Mouse (Mus musculus) thymus, postnatal 25 days (tissue): ENCODE measurements at regions not wholly inside any gene's neighbourhood (a gene's known extent, or its start where the extent isn't known, plus 50 kb on each side); places are given as distances from the start of the nearest gene placed in this dataset.

ENCODE experiments used
- DNase-seq: peaks from one replicate; pipeline ENCODE4 v3.0.0; 2022

DNA sequence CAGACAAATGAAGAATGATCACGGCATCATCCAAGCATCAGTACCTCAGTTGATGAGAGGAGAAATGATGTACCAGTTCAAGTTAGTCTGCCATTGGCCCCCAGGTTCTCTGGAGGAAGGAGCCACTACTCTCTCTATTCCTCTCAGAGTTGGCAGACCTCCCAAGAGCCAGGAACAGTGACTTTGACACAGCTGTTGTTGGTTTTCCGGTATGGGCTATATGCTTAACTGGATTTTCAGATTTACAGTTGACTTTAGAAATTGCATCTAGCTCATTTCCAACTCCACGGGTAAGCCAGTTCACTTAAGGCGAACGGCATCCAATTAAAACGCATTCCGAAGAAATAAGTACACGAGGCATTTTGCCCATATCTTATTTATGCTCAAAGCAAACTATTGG, 182.9 kb upstream of the Ppargc1a start:
- DNase-seq: no peak

GRCm38 (mm10) chr5:51740893-51741292, 173.4 kb upstream of the Ppargc1a start:
- DNase-seq: no peak

GRCm38 (mm10) chr5:51730241-51730640, 162.7 kb upstream of the Ppargc1a start:
- no peak for DNase-seq

- DNase-seq: no peak
Measured at GRCm38 (mm10) chr5:51729771-51730170, 162.2 kb upstream of the Ppargc1a start.

DNA sequence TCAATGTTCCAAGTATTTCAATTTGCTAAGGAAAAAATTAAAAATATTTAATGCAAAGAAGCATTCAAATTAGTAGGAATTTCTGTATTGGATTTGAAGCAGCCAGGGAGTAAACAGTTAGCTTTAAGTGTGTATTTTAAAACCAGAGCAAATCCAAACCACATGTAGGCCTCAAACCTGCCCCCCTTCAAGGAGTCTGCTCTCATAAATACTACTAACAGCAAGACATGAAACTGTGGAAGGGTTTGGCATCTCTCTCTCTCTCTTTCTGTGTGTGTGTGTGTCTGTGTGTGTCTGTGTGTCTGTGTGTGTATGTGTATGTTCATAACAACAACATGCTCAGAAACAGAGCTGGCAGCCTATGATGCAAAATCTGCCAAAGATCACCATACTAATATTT, 159.2 kb upstream of the Ppargc1a start:
- DNase-seq: no peak

- DNase-seq: no peak
Measured at GRCm38 (mm10) chr5:51718911-51719310, 151.4 kb upstream of the Ppargc1a start.

DNA sequence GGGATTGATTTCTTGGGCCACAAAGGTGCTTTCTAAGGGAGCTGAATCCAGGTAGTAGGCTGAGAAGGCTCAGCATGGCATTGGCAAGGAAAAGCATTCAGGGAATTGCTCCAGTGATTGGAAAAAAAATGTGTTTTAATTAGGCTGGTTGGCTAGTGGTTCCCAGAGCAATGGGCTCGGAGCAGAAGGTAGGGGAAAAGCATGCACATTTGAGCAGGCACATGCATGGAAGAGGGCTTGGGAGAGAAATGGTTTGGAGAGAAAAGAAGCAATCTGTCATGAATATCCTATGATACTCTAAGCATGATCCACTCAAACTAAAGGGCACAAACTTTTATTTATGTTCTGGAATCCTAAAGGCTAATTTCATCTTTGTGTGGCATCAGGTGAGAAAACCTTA, 150.9 kb upstream of the Ppargc1a start:
- no peak for DNase-seq

- no peak for DNase-seq
Measured at GRCm38 (mm10) chr5:51711860-51712560, 144.5 kb upstream of the Ppargc1a start.

DNA sequence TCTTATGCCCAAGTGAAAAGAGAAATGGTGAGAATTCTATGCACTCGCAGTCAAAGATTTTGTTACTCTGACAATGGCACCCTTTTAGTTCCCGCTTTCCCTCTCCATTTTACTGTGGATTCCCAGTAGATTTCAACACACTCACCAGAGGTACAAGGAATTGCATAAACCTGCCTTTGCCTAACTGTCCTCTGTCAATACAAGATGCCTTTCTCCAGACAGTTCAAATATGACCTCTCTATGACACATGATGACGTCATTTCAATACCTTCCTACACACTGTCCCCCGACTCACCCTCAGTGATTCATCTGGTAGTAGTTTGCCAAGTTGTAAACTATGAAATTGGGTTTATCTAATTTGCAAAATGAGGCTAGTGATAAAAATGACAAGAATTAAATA, 143.1 kb upstream of the Ppargc1a start:
- DNase-seq: no peak

DNA sequence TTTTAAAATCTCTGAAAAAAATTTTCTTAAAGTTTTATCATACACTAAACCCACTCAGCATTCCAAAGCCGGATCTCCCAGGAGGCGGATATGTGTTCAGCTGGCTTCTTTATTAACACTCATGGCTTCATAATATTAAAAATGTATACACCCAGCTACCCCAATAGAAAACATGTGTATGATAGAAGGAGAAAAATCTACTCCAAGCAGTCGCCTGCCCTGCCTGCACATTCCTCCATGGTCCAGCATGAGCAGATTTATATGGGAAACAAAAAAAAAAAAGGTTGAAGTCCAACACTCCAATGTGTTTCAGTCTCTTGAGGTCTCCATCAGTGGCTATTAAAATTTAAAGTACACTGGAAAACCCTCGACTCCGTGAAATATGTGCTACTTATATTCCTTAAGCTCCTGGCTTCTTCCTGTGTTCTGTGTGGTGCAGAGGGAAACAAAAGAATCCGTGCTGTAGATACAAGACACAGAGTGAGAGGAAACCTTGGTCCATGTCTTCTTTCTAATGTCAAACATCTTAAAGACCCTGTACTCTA, 142.0 kb upstream of the Ppargc1a start:
- DNase-seq: no peak

GRCm38 (mm10) chr5:51679884-51680283, 112.4 kb upstream of the Ppargc1a start:
- DNase-seq: no peak

DNA sequence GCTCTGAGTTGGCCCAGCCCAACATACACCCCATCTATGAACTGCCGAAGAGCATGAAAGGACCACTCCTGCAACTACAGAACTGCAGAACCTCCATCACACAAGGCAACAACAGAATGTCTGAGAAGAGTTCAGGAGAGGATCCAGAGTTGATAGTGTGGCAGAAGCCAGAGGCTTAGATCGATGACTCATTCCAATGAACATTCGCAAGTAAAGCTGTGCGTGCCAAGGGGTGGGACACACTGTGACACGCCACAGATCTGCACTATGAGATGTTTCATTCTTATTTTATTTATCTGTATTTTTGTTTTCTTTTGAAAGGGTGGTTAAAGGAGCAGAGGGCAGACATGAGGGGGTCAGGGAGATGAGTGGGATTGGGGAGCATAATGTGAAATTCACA, 103.7 kb upstream of the Ppargc1a start:
- DNase-seq: no peak

DNA sequence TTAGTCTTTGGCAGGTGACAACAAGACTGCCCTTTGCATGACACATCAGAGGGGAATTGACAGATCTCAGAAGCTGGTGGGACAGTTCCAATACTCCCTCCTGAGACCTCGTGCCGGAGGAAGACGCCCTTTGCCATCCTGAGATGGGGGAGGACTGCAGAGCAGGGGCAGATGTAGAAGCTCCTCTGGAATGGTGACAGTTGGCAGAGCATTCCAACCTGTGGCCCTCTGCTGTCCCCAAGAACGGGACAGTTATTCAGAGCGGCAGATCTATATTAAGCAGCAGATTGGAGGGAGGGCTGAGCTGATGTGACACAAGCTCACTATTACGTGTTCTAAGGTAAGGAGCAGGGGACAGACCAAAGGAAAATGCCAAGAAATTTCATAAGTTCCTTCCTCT, 97.7 kb upstream of the Ppargc1a start:
- no peak for DNase-seq

DNA sequence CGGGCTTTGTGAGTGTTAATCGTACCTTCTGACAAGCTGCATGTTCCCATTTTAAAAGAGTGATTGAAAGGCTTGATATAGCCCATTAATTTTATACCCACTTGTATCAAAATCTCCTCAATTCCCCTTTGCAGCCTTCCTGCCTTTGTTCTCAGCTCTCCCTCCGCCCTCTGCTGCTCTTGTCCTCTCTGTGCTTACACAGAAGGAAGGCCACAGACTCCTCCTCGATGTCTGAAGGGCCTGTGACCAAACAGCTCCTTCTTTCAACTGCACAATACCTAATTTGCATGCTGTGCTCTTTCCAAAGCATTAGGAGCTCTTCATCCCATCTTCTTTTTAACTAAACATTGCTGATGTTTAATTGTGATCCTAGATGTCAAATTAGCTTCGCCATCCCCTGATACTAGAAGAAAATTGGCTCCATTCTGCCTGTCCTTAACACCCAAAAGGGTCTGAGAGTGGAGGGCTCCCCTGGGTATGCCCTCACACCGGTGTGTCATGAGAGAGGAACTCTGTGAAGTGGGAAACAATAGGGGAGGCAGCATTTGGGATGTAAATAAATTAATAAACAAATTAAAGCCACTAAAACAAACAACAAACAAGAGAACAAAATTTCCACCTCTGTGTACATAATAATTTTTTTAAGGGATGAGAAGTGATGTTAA, 90.8 kb upstream of the Ppargc1a start:
- DNase-seq: no peak

GRCm38 (mm10) chr5:51653507-51653906, 86.0 kb upstream of the Ppargc1a start:
- no peak for DNase-seq

- no peak for DNase-seq
Measured at GRCm38 (mm10) chr5:51624400-51624799, 56.9 kb upstream of the Ppargc1a start.
